Mouse (Mus musculus): Measurements from ENCODE around the gene Tor3a. TPM values are rescaled to one million over a fixed set of nuclear protein-coding genes. Genes with fewer than 3 reads are reported as not detected.
"Not testable (repeated sequence)": the region's sequence is repeated elsewhere in the genome, so short reads cannot be mapped to it uniquely, and the experiment has no call there.

The Tor3a gene
- polyA plus RNA-seq, 1 experiment from 2014 or later: 5.9 TPM

- Histone ChIP-seq H3K27ac (no peak overlapping the region), H3K9me3 (no peaks in the 10 kb centered on the region), H3K9ac (no peak overlapping the region), H3K27me3 (0 out of 2 replicates have a peak, but pooled peaks cover 7% of the 10 kb centered on the region), H3K4me3 (no peak overlapping the region), H3K36me3 (no peaks in the 10 kb centered on the region), H3K4me1 (replicated peaks) (peaks cover 15% of the 10 kb centered on the region), H3K4me2 (no peak overlapping the region)
- ATAC-seq (ENCODE audit: low FRiP score): no peak
- WGBS: 39% methylated on average over 5 of the region's 5 CpGs
Observed at GRCm38 (mm10) chr1:156668602-156669001, 5.6 kb downstream of the Tor3a start.

GRCm38 (mm10) chr1:156667141-156667926 lies 6.8 kb downstream of the Tor3a start:
- Histone ChIP-seq H3K9me3 (no peaks in the 10 kb centered on the region), H3K9ac (no peak overlapping the region), H3K4me1 (replicated peaks) (0 out of 2 replicates have a peak, but pooled peaks cover 4% of the 10 kb centered on the region), H3K27ac (no peak overlapping the region), H3K36me3 (no peaks in the 10 kb centered on the region), H3K4me2 (no peak overlapping the region), H3K27me3 (no peaks in the 10 kb centered on the region), H3K4me3 (no peak overlapping the region)
- 89% methylated on average over 23 of the region's 23 CpGs for WGBS
- ATAC-seq (ENCODE audit: low FRiP score): no peak

GRCm38 (mm10) chr1:156665777-156666176 lies 8.4 kb downstream of the Tor3a start:
- Histone ChIP-seq H3K4me3 (no peak overlapping the region), H3K9ac (no peak overlapping the region), H3K4me1 (replicated peaks) (0 out of 2 replicates have a peak, but pooled peaks cover 4% of the 10 kb centered on the region), H3K4me2 (no peak overlapping the region), H3K36me3 (peaks cover 8% of the 10 kb centered on the region; the same call in 1 of the 2 replicates), H3K9me3 (no peaks in the 10 kb centered on the region), H3K27ac (no peak overlapping the region), H3K27me3 (no peaks in the 10 kb centered on the region)
- WGBS: 92% methylated on average over 8 of the region's 8 CpGs
- ATAC-seq (ENCODE audit: low FRiP score): no peak

GRCm38 (mm10) chr1:156660660-156661236 lies 13.4 kb downstream of the Tor3a start:
- H3K27me3 ChIP-seq; H3K36me3 ChIP-seq; H3K9ac ChIP-seq; H3K4me2 ChIP-seq; H3K27ac ChIP-seq; H3K4me3 ChIP-seq; H3K9me3 ChIP-seq; H3K4me1 ChIP-seq (replicated peaks); ATAC-seq (ENCODE audit: low FRiP score): not testable (repeated sequence)
- WGBS: 79% methylated on average over 21 of the region's 21 CpGs

GRCm38 (mm10) chr1:156659906-156660659 lies 14.1 kb downstream of the Tor3a start:
- 88% methylated on average over 13 of the region's 13 CpGs for WGBS
- Histone ChIP-seq H3K27me3 (no peaks in the 10 kb centered on the region), H3K4me1 (replicated peaks) (no peaks in the 10 kb centered on the region), H3K9me3 (no peaks in the 10 kb centered on the region), H3K27ac (no peak overlapping the region), H3K4me2 (no peak overlapping the region), H3K36me3 (peaks cover 8% of the 10 kb centered on the region; the same call in 1 of the 2 replicates), H3K9ac (no peak overlapping the region), H3K4me3 (no peak overlapping the region)
- no peak for ATAC-seq (ENCODE audit: low FRiP score)

GRCm38 (mm10) chr1:156658676-156659075 lies 15.5 kb downstream of the Tor3a start:
- H3K27ac ChIP-seq: no peak overlapping the region
- no peaks in the 10 kb centered on the region for H3K4me1 ChIP-seq (replicated peaks)
- H3K27me3 ChIP-seq: no peaks in the 10 kb centered on the region
- ATAC-seq (ENCODE audit: low FRiP score): no peak
- no peak overlapping the region for H3K4me2 ChIP-seq
- H3K4me3 ChIP-seq: no peak overlapping the region
- H3K9me3 ChIP-seq: no peaks in the 10 kb centered on the region
- 88% methylated on average over 5 of the region's 5 CpGs for WGBS
- peaks cover 8% of the 10 kb centered on the region; the same call in 1 of the 2 replicates for H3K36me3 ChIP-seq
- no peak overlapping the region for H3K9ac ChIP-seq

- no peak for ATAC-seq (ENCODE audit: low FRiP score)
- WGBS: 88% methylated on average over 4 of the region's 4 CpGs
- H3K36me3 ChIP-seq: peaks cover 8% of the 10 kb centered on the region; the same call in 1 of the 2 replicates
- H3K4me1 ChIP-seq (replicated peaks): no peaks in the 10 kb centered on the region
- H3K4me3 ChIP-seq: no peak overlapping the region
- no peak overlapping the region for H3K27ac ChIP-seq
- no peak overlapping the region for H3K4me2 ChIP-seq
- no peaks in the 10 kb centered on the region for H3K9me3 ChIP-seq
- H3K27me3 ChIP-seq: no peaks in the 10 kb centered on the region
- H3K9ac ChIP-seq: no peak overlapping the region
Observed at GRCm38 (mm10) chr1:156657523-156657922, 16.6 kb downstream of the Tor3a start.

- H3K4me2 ChIP-seq: no peak overlapping the region
- no peaks in the 10 kb centered on the region for H3K9me3 ChIP-seq
- H3K9ac ChIP-seq: no peak overlapping the region
- no peak for ATAC-seq (ENCODE audit: low FRiP score)
- no peaks in the 10 kb centered on the region for H3K27me3 ChIP-seq
- H3K36me3 ChIP-seq: peaks cover 3% of the 10 kb centered on the region
- WGBS: 81% methylated on average over 13 of the region's 13 CpGs
- H3K4me1 ChIP-seq (replicated peaks): no peaks in the 10 kb centered on the region
- H3K27ac ChIP-seq: no peak overlapping the region
- no peak overlapping the region for H3K4me3 ChIP-seq
Observed at GRCm38 (mm10) chr1:156654735-156655530, 19.2 kb downstream of the Tor3a start.

GRCm38 (mm10) chr1:156652189-156652822 lies 21.9 kb downstream of the Tor3a start:
- no peak overlapping the region for H3K4me3 ChIP-seq
- 70% methylated on average over 6 of the region's 6 CpGs for WGBS
- H3K9me3 ChIP-seq: no peaks in the 10 kb centered on the region
- no peak overlapping the region for H3K27ac ChIP-seq
- no peak overlapping the region for H3K4me2 ChIP-seq
- H3K4me1 ChIP-seq (replicated peaks): no peaks in the 10 kb centered on the region
- H3K27me3 ChIP-seq: no peaks in the 10 kb centered on the region
- no peak overlapping the region for H3K9ac ChIP-seq
- peaks cover 12% of the 10 kb centered on the region for H3K36me3 ChIP-seq
- no peak for ATAC-seq (ENCODE audit: low FRiP score)

GRCm38 (mm10) chr1:156650631-156651030 lies 23.5 kb downstream of the Tor3a start:
- H3K9ac ChIP-seq: no peak overlapping the region
- 80% methylated on average over 9 of the region's 9 CpGs for WGBS

GRCm38 (mm10) chr1:156648705-156649104 lies 25.5 kb downstream of the Tor3a start:
- Histone ChIP-seq H3K4me3 (no peak overlapping the region), H3K4me1 (replicated peaks) (peaks cover 25% of the 10 kb centered on the region), H3K27ac (no peak overlapping the region), H3K36me3 (peaks cover 12% of the 10 kb centered on the region), H3K9me3 (no peaks in the 10 kb centered on the region), H3K27me3 (no peaks in the 10 kb centered on the region), H3K9ac (no peak overlapping the region), H3K4me2 (no peak overlapping the region)
- WGBS: 35% methylated on average over 2 of the region's 2 CpGs
- ATAC-seq (ENCODE audit: low FRiP score): no peak

More at GRCm38 (mm10) chr1:156650631-156651030, 23.5 kb downstream of the Tor3a start:
- ATAC-seq (ENCODE audit: low FRiP score): no peak
- Histone ChIP-seq H3K4me3 (no peak overlapping the region), H3K36me3 (peaks cover 12% of the 10 kb centered on the region), H3K27me3 (no peaks in the 10 kb centered on the region), H3K27ac (no peak overlapping the region; the same call in 1 of the 2 replicates), H3K4me1 (replicated peaks) (peaks cover 6% of the 10 kb centered on the region), H3K9me3 (no peaks in the 10 kb centered on the region), H3K4me2 (no peak overlapping the region)

All from hindbrain, embryonic 13.5 days (tissue).